Mouse (Mus musculus) erythroblast, adult 5-6 weeks (primary cell): ENCODE data around the gene Spcs2. TPM values are rescaled to one million over a fixed set of nuclear protein-coding genes. Genes with fewer than 3 reads are reported as not detected.

Experiments
- ATAC-seq: replicated peaks from 2 replicates; pipeline ENCODE4 v1.8.0; 2016; ENCODE audit warnings: moderate number of reproducible peaks, mild to moderate bottlenecking, moderate TSS enrichment, inconsistent platforms; ENCODE audit not compliant: poor library complexity, low FRiP score, severe bottlenecking
- total RNA-seq, 2 experiments: library from RNA; stranded (forward) in 1 of 2; stranded (reverse) in 1 of 2; fragments of 150-400 nt in 1 of 2; fragments of 200-764, 138-1000 nt in 1 of 2; gene quantifications; 2 replicates each; pipeline versions ENCODE4 v1.2.3 to v1.2.4; 2015 to 2017; ENCODE audit warnings: low replicate concordance in 2 of 2

The Spcs2 gene
- total RNA-seq, 2 experiments from 2014 or later = 58.4 to 60.6 TPM

- ATAC-seq = no peak
Measured at GRCm38 (mm10) chr7:99795192-99795981, 67.9 kb downstream of the Spcs2 start.

GRCm38 (mm10) chr7:99794096-99794495 is 69.2 kb downstream of the Spcs2 start:
- no peak for ATAC-seq

- no peak for ATAC-seq
Measured at GRCm38 (mm10) chr7:99790816-99791215, 72.4 kb downstream of the Spcs2 start.

GRCm38 (mm10) chr7:99788563-99788962 is 74.7 kb downstream of the Spcs2 start:
- no peak for ATAC-seq

GRCm38 (mm10) chr7:99787935-99788334 is 75.3 kb downstream of the Spcs2 start:
- no peak for ATAC-seq

Other genes with a start within 250 kb of the Spcs2 start
- not detected in 2 replicates for gene Tpbgl, start 236.4 kb downstream of the Spcs2 start, total RNA-seq (2015; ENCODE audit: low replicate concordance)
- gene Tpbgl, start 236.4 kb downstream of the Spcs2 start, total RNA-seq (2017; ENCODE audit: low replicate concordance) = not detected in 2 replicates
- 2.3 and 3.3 TPM in 2 replicates for gene Slco2b1, start 152.1 kb downstream of the Spcs2 start, total RNA-seq (2015; ENCODE audit: low replicate concordance)
- gene Slco2b1, start 152.1 kb downstream of the Spcs2 start, total RNA-seq (2017; ENCODE audit: low replicate concordance) = 1.3 and 4.6 TPM in 2 replicates
- gene Olfr520, start 133.2 kb downstream of the Spcs2 start, total RNA-seq (2015; ENCODE audit: low replicate concordance) = not detected in 2 replicates
- not detected in 2 replicates for gene Olfr520, start 133.2 kb downstream of the Spcs2 start, total RNA-seq (2017; ENCODE audit: low replicate concordance)
- not detected in 2 replicates for gene Olfr521, start 100.0 kb downstream of the Spcs2 start, total RNA-seq (2015; ENCODE audit: low replicate concordance)
- not detected in 2 replicates for gene Olfr521, start 100.0 kb downstream of the Spcs2 start, total RNA-seq (2017; ENCODE audit: low replicate concordance)
- 3.8 and 6.5 TPM in 2 replicates for gene Neu3, start 35.0 kb downstream of the Spcs2 start, total RNA-seq (2015; ENCODE audit: low replicate concordance)
- gene Neu3, start 35.0 kb downstream of the Spcs2 start, total RNA-seq (2017; ENCODE audit: low replicate concordance) = 11.9 and 12.8 TPM in 2 replicates
- not detected in 2 replicates for gene Xrra1, start 4.3 kb downstream of the Spcs2 start, total RNA-seq (2015; ENCODE audit: low replicate concordance)
- not detected in 2 replicates for gene Xrra1, start 4.3 kb downstream of the Spcs2 start, total RNA-seq (2017; ENCODE audit: low replicate concordance)
- gene Rnf169, start 117.0 kb upstream of the Spcs2 start, total RNA-seq (2015; ENCODE audit: low replicate concordance) = 2.3 and 5.6 TPM in 2 replicates
- 4.0 and 5.3 TPM in 2 replicates for gene Rnf169, start 117.0 kb upstream of the Spcs2 start, total RNA-seq (2017; ENCODE audit: low replicate concordance)
- not detected in 2 replicates for gene Chrdl2, start 142.7 kb upstream of the Spcs2 start, total RNA-seq (2015; ENCODE audit: low replicate concordance)
- gene Chrdl2, start 142.7 kb upstream of the Spcs2 start, total RNA-seq (2017; ENCODE audit: low replicate concordance) = not detected in 2 replicates